Mouse (Mus musculus) adrenal gland (tissue): Measurements from ENCODE around the gene Nr1d1.

Source experiments
- intact Hi-C: fragments of 180-260 bp; cut with DNase I; formaldehyde crosslinking; loops from one replicate; pipeline ENCODE4 v1.15.1; 2025

The Nr1d1 gene

GRCm38 (mm10) chr11:98771844-98772525 lies 3.1 kb downstream of the Nr1d1 start:
- intact Hi-C loops: no loop called here

GRCm38 (mm10) chr11:98771131-98771530 lies 4.0 kb downstream of the Nr1d1 start:
- intact Hi-C loops: no loop called here

GRCm38 (mm10) chr11:98770096-98770975 lies 4.8 kb downstream of the Nr1d1 start:
- intact Hi-C loops: no loop called here

GRCm38 (mm10) chr11:98769007-98769954 lies 5.9 kb downstream of the Nr1d1 start:
- intact Hi-C loops: no loop called here

GRCm38 (mm10) chr11:98768127-98769006 lies 6.8 kb downstream of the Nr1d1 start:
- intact Hi-C loops: no loop called here

GRCm38 (mm10) chr11:98767713-98768112 lies 7.4 kb downstream of the Nr1d1 start:
- intact Hi-C loops: no loop called here

GRCm38 (mm10) chr11:98767276-98767675 lies 7.9 kb downstream of the Nr1d1 start:
- intact Hi-C loops: no loop called here

- intact Hi-C loops: no loop called here
Measured at GRCm38 (mm10) chr11:98766816-98767215, 8.3 kb downstream of the Nr1d1 start.

GRCm38 (mm10) chr11:98766346-98766745 lies 8.8 kb downstream of the Nr1d1 start:
- intact Hi-C loops: no loop called here

GRCm38 (mm10) chr11:98765421-98766309 lies 9.5 kb downstream of the Nr1d1 start:
- intact Hi-C loops: no loop called here

- intact Hi-C loops: no loop called here
Measured at GRCm38 (mm10) chr11:98764746-98765145, 10.4 kb downstream of the Nr1d1 start.

GRCm38 (mm10) chr11:98764091-98764490 lies 11.0 kb downstream of the Nr1d1 start:
- intact Hi-C loops: no loop called here

- intact Hi-C loops: no loop called here
Measured at GRCm38 (mm10) chr11:98763502-98763861, 11.7 kb downstream of the Nr1d1 start.

- intact Hi-C loops: no loop called here
Measured at GRCm38 (mm10) chr11:98762756-98763501, 12.2 kb downstream of the Nr1d1 start.

GRCm38 (mm10) chr11:98761939-98762338 lies 13.2 kb downstream of the Nr1d1 start:
- intact Hi-C loops: no loop called here

GRCm38 (mm10) chr11:98756711-98757110 lies 18.4 kb downstream of the Nr1d1 start:
- intact Hi-C loops: no loop called here

- intact Hi-C loops: no loop called here
Measured at GRCm38 (mm10) chr11:98755726-98756380, 19.3 kb downstream of the Nr1d1 start.

GRCm38 (mm10) chr11:98754621-98755181 lies 20.4 kb downstream of the Nr1d1 start:
- intact Hi-C loops: loop anchor here (5.0 kb wide), 1 partner anchor 42 kb away; no protein-coding TSS in a partner anchor
